Mouse (Mus musculus) neural tube, embryonic 12.5 days (tissue): ENCODE measurements at regions not wholly inside any gene's neighbourhood (a gene's known extent, or its start where the extent isn't known, plus 50 kb on each side); places are given as distances from the start of the nearest gene placed in this dataset.
"Not testable (repeated sequence)": the region's sequence is repeated elsewhere in the genome, so short reads cannot be mapped to it uniquely, and the experiment has no call there.

Experiments used
- ATAC-seq: fragments of 200-750 bp; cut with Nextera tagmentation; 2 replicates; pipeline ENCODE4 v1.8.0; 2017; ENCODE audit warnings: low read depth, mild to moderate bottlenecking, moderate TSS enrichment, moderate library complexity; ENCODE audit not compliant: low FRiP score
- H3K27ac ChIP-seq: fragments of 300-500 bp; sonication (generic); 2 replicates; pipeline ENCODE4 v1.5.1; 2016
- H3K27me3 ChIP-seq: fragments of 300-500 bp; sonication (generic); replicated peaks from 2 replicates; pipeline ENCODE4 v1.6.1; 2016; ENCODE audit warnings: mild to moderate bottlenecking
- H3K36me3 ChIP-seq: fragments of 300-500 bp; sonication (generic); 2 replicates; pipeline ENCODE4 v1.6.1; 2016; ENCODE audit warnings: mild to moderate bottlenecking
- H3K4me1 ChIP-seq: fragments of 300-500 bp; sonication (generic); 2 replicates; pipeline ENCODE4 v1.6.1; 2016
- H3K4me2 ChIP-seq: fragments of 300-500 bp; sonication (generic); replicated peaks from 2 replicates; pipeline ENCODE4 v1.6.1; 2016; ENCODE audit warnings: mild to moderate bottlenecking
- H3K4me3 ChIP-seq: fragments of 300-500 bp; sonication (generic); 2 replicates; pipeline ENCODE4 v1.5.1; 2016
- H3K9ac ChIP-seq: fragments of 300-500 bp; sonication (generic); 2 replicates; pipeline ENCODE4 v1.6.1; 2016; ENCODE audit warnings: mild to moderate bottlenecking
- H3K9me3 ChIP-seq: fragments of 300-500 bp; sonication (generic); 2 replicates; pipeline ENCODE4 v1.6.1; 2016; ENCODE audit warnings: mild to moderate bottlenecking
- WGBS: fragments of 180-500 bp; shearing (Covaris S2); methylation state at CpG from one replicate; pipeline ENCODE4 v1.1.7; 2016; 5-methylcytosine and 5-hydroxymethylcytosine counted together

DNA sequence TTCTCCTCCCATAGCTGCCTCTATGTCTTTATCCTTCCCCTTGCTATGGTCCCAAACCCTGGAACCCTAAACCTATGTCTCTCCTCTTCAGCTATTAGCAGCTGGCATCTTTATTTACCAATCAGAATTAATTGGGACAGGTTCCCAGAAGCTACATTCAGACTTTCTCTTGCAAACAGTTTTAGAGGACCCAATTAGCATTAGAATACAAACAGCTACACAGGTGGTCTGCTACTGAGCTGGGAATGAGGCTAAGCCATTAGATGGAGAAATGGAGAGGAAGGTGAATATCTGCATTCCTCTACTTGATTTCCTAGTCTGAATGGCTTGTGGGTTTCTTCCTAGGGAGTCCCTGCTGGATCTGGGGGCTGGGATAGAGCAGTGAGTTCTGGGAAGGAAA, 611.9 kb downstream of the A830018L16Rik start:
- H3K4me1 ChIP-seq = no peaks in the 10 kb centered on the region
- H3K4me3 ChIP-seq = no peak overlapping the region
- no peaks in the 10 kb centered on the region for H3K36me3 ChIP-seq
- no peak overlapping the region for H3K27ac ChIP-seq
- H3K9ac ChIP-seq = no peak overlapping the region
- H3K27me3 ChIP-seq = no peaks in the 10 kb centered on the region
- H3K9me3 ChIP-seq = no peaks in the 10 kb centered on the region
- no peak overlapping the region for H3K4me2 ChIP-seq
- ATAC-seq = no peak

DNA sequence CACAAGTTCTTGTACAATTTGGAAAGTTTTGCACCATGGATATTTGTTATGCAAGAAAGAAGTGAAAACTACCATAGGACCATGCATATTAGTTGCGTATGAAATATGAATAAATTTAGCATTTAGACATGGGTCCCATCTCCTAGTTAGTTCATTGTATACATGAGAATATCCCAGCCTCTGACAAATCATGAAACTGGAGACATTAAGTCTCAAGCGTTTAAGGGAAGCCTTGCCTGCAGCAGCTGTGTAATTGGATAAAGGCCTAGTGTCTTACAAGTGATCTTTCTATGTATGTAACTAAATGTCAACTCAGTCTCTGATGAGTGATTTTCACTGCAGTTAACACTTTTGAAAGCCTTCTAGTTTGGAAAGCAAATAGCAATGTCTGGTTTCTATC, 613.5 kb downstream of the A830018L16Rik start:
- Histone ChIP-seq H3K27ac (no peak overlapping the region), H3K4me2 (no peak overlapping the region), H3K36me3 (no peaks in the 10 kb centered on the region), H3K27me3 (no peaks in the 10 kb centered on the region), H3K9me3 (no peaks in the 10 kb centered on the region), H3K4me1 (no peaks in the 10 kb centered on the region), H3K4me3 (no peak overlapping the region), H3K9ac (no peak overlapping the region)
- WGBS = 79% methylated on average over 2 of the region's 2 CpGs
- no peak for ATAC-seq

DNA sequence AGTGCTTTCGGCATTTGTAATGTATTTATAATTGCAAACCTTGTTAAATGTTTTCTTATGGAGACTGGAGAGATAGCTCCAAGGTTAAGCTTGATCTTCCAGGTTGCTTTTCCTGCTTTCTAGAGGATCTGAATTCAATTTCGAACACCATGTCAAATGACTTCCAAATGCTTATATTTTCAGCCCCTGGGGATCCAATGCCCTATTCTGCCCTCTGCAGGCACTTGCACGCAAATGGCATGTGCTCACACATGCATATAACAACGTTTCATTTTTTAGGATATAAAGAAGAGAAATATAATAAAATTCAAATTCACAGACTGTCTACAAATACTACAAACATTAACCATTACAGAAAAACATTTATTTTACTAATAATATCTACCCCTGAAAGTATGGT, 614.2 kb downstream of the A830018L16Rik start:
- H3K9ac ChIP-seq = no peak overlapping the region
- no peaks in the 10 kb centered on the region for H3K9me3 ChIP-seq
- H3K4me1 ChIP-seq = no peaks in the 10 kb centered on the region
- no peak overlapping the region for H3K4me2 ChIP-seq
- no peak for ATAC-seq
- 86% methylated on average over 4 of the region's 4 CpGs for WGBS
- H3K4me3 ChIP-seq = no peak overlapping the region
- H3K27ac ChIP-seq = no peak overlapping the region
- H3K27me3 ChIP-seq = no peaks in the 10 kb centered on the region
- no peaks in the 10 kb centered on the region for H3K36me3 ChIP-seq

DNA sequence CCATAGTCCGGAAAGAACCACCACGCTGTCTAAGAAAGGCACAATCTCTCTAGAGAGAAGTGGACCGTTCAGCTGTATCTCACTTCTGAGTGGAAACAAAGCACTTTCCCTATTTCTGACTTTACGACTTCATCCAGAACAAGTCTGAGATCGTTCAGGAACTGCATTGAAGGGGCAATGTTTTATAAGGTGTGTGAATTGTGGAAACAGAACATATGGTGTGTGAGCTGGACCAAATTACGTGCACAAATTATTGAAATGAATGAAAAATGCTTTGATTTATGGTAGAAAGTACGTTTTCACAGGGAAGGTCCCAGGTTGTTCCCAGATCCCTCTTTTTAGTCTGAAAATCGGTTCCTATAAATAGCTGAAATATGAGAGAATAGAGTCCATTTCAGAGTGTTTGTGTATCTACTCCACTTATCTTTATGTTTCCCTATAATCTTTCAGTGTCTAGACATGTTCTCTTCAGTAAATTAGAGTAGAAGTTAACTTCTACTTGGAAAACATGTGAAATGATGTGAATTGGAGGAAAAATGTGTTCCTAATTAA, 638.1 kb downstream of the A830018L16Rik start:
- H3K27ac ChIP-seq = no peak overlapping the region
- H3K9me3 ChIP-seq = no peaks in the 10 kb centered on the region
- H3K4me3 ChIP-seq = no peak overlapping the region
- no peak for ATAC-seq
- no peak overlapping the region for H3K9ac ChIP-seq
- peaks cover 4% of the 10 kb centered on the region for H3K4me1 ChIP-seq
- H3K27me3 ChIP-seq = no peaks in the 10 kb centered on the region
- H3K4me2 ChIP-seq = no peak overlapping the region
- no peaks in the 10 kb centered on the region for H3K36me3 ChIP-seq
- WGBS = 69% methylated on average over 8 of the region's 8 CpGs

DNA sequence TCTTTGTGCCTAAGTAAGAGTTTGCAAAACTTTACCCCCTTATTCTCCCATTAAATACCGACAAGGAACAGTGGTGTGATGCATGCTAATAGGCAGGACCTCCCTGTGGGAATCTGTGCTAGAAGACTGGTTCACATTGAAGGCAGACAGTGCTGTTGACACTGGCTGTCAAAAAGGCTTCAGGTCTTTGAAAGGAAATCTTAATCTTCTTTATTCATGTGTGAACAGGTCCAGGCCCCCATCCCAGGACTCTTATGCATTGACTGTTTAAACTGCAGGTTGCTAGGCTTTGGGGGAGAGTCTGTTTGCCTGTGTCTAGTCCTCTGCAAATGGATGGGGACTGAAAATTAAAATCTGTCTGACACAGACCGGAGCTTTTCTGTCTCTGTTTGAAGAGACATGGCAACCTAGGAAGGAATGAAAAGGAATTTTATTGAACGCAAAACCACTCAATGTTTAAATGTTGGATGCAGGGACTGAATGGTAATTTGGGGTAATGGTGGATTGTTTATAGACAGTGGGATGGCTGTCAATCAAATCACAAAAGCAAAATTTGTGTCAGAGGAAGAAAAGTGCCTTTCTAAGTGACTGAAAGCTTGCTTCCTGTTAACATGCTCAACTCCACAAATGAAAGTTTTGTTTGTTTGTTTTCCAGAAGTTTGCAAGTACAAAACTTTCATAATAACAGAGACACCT, 642.1 kb downstream of the A830018L16Rik start:
- no peaks in the 10 kb centered on the region for H3K27me3 ChIP-seq
- no peaks in the 10 kb centered on the region for H3K9me3 ChIP-seq
- peak; percentile 85; the same call in 1 of the 2 replicates for ATAC-seq
- H3K4me2 ChIP-seq = no peak overlapping the region
- H3K36me3 ChIP-seq = no peaks in the 10 kb centered on the region
- no peak overlapping the region for H3K27ac ChIP-seq
- peaks cover 4% of the 10 kb centered on the region for H3K4me1 ChIP-seq
- 33% methylated on average over 3 of the region's 3 CpGs for WGBS
- H3K9ac ChIP-seq = no peak overlapping the region
- no peak overlapping the region for H3K4me3 ChIP-seq

DNA sequence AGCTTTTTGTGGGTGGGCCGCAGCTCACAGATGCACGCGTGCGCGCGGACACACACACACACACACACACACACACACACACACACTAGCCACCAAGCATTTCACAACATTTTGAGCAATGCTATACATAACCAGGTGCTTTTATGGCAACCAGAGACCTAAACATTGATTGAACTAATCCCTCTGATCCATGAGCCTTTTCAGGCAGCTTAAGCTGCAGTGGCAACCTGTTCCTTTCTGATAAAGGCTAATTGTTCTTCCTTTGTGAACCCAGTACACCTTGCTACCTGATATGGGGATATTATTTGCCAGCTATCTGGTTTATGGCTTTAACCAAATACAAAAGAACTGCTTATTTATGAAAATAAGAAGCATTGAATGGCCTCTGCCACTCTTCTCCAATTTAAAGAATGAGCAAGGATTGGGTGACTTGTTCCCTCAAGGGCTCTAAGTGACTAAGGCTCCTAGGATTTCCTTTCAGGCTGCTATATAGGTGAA, 651.2 kb downstream of the A830018L16Rik start:
- Histone ChIP-seq H3K9ac (no peak overlapping the region), H3K9me3 (no peaks in the 10 kb centered on the region), H3K4me3 (no peak overlapping the region), H3K36me3 (no peaks in the 10 kb centered on the region), H3K4me2 (no peak overlapping the region), H3K27me3 (no peaks in the 10 kb centered on the region), H3K27ac (no peak overlapping the region), H3K4me1 (no peaks in the 10 kb centered on the region)
- 96% methylated on average over 6 of the region's 6 CpGs for WGBS
- no peak for ATAC-seq

DNA sequence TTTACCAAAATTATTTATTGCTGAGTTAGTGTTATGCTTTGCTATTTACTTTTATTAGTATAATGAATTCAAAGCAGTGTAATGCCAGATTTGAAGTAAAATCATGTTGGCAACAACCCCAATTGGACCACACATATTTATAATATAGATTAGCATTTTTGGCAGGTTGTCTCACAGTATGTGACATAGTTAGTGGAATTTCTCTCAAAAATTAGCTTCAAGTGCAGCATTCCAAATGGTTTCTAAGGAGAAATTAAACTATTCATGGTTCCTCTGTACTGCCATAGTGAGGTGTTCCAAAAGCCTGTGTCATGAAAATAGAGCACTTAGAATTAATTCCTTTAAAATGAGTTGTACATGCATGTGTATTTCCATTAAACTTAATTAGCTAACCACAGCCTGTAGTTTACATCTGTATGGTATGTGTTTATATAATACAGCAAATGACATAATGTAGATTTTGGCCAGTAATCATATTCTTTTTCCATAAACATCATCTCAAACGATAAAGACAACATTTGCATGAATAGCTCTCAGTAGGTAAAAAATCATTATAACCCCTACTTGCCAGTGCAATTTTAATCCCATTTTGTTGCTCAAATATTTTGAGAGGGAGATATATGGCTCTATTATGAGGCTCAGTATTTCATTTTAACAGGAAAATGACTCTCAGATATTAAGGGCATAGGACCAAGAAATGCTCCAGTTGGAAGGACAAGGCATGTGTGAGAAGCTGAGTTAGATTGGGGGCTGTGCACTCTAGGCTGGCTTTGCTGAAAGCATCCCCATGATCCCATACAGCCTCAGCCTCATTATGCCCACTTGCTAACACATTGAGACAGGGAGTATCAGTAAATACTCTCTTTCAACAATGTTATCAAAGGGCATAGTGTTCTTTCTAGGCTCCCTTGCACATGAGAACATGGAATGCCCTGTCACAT, 678.9 kb downstream of the A830018L16Rik start:
- H3K27ac ChIP-seq = no peak overlapping the region
- no peak overlapping the region for H3K9ac ChIP-seq
- H3K4me1 ChIP-seq = no peaks in the 10 kb centered on the region
- ATAC-seq = no peak
- no peaks in the 10 kb centered on the region for H3K9me3 ChIP-seq
- no peak overlapping the region for H3K4me3 ChIP-seq
- H3K36me3 ChIP-seq = no peaks in the 10 kb centered on the region
- no peak overlapping the region for H3K4me2 ChIP-seq
- H3K27me3 ChIP-seq = no peaks in the 10 kb centered on the region
- 87% methylated on average over 1 of the region's 1 CpGs for WGBS

DNA sequence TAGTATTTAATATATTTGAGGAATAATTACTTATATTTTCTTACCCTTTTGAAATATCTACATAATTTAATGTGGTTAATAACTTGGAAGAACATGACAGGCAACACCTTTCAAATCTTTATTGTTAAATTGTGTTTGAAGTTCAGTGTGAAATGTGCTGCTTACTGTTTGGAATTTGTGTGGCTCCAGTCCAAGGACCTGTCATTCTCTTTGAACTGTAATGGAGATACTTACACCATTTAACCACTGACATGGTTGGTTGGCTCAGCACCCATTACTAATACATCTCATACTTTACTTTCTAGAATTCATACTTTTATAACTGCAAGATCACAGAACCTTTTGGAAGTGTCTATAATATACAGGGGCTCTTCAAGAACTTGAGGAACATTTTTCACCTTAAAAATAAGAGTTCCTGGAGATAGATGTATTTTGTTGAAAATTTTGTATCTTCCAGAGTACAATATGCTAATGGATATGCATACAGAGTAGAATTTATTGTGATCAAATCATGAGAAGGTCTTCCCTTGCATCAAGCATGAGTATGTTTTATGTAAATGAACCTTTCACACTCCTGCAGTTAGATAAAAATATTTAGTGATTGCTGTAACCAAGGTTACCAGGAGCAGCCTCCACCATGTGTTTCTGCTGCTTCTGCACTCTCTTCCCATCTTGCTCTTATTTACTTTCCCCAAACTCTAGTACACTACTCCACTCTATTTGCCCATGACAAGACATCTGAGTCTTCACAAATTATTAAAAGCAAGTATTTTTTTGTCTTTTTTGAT, 701.3 kb downstream of the A830018L16Rik start:
- no peaks in the 10 kb centered on the region for H3K27me3 ChIP-seq
- ATAC-seq = no peak
- H3K36me3 ChIP-seq = no peaks in the 10 kb centered on the region
- no peak overlapping the region for H3K4me3 ChIP-seq
- no peak overlapping the region for H3K4me2 ChIP-seq
- H3K9ac ChIP-seq = no peak overlapping the region
- H3K9me3 ChIP-seq = no peaks in the 10 kb centered on the region
- no peaks in the 10 kb centered on the region for H3K4me1 ChIP-seq
- no peak overlapping the region for H3K27ac ChIP-seq

DNA sequence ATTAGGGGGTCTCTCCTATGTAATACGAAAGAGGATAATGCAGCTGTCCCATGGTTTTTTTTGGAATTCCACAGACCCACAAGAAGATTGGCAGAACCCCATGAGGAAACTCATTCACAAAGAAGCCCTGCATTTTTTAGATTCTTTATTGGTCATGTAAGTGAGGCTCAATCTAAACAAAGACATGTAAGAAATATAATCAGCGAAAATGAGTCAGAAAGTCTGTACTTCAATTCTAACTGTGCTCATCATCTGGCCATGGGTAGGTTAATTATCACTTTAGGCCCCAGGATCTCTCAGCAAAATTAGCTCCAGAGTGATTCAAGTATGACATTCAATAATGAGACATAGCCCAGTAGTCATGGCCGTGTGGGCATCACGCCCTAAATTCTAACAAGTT, 703.2 kb downstream of the A830018L16Rik start:
- H3K9ac ChIP-seq = no peak overlapping the region
- H3K27ac ChIP-seq = no peak overlapping the region
- H3K9me3 ChIP-seq = no peaks in the 10 kb centered on the region
- no peaks in the 10 kb centered on the region for H3K27me3 ChIP-seq
- WGBS = 91% methylated on average over 4 of the region's 4 CpGs
- no peak overlapping the region for H3K4me2 ChIP-seq
- no peak for ATAC-seq
- H3K4me1 ChIP-seq = no peaks in the 10 kb centered on the region
- no peaks in the 10 kb centered on the region for H3K36me3 ChIP-seq
- H3K4me3 ChIP-seq = no peak overlapping the region

DNA sequence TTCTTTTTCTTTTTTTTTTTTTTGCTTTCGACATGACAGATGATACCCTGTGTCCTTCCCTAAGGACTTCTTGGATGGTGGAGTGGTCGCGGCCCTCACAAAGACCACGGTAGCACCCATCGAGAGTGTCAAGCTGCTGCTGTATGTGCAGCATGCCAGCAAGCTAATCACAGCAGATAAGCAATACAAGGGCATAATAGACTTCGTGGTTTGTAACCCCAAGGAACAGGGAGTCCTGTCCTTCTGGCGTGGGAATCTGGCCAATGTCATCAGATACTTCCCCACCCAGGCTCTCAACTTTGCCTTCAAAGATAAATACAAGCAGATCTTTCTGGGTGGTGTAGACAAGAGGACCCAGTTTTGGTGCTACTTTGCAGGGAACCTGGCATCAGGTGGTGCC, 707.0 kb downstream of the A830018L16Rik start:
- no peak overlapping the region for H3K9ac ChIP-seq
- no peak overlapping the region for H3K27ac ChIP-seq
- H3K4me1 ChIP-seq = no peaks in the 10 kb centered on the region
- H3K36me3 ChIP-seq = no peaks in the 10 kb centered on the region
- ATAC-seq = no peak
- no peak overlapping the region for H3K4me2 ChIP-seq
- no peaks in the 10 kb centered on the region for H3K9me3 ChIP-seq
- WGBS = 89% methylated on average over 7 of the region's 7 CpGs
- no peak overlapping the region for H3K4me3 ChIP-seq
- no peaks in the 10 kb centered on the region for H3K27me3 ChIP-seq

DNA sequence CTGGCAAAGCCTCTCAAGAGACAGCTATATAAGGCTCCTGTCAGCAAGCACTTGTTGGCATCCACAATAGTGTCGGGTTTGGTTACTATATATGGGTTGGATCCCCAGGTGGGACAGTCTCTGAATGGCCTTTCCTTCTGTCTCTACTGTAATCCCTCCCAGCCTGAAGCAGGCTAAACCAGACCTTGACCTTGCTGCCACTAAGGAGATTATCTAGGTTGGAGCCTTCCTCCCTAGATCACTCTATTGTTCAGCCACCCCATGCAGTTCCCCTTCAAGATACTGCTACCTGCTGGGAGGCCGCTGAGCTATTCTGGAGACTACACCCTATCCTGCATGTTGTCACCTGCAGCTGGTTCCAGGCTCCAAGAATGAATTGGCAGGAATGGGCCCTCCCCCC, 712.7 kb downstream of the A830018L16Rik start:
- WGBS = 40% methylated on average over 2 of the region's 2 CpGs
- not testable (repeated sequence) for H3K27me3 ChIP-seq, H3K9me3 ChIP-seq, ATAC-seq, H3K27ac ChIP-seq, H3K4me3 ChIP-seq, H3K4me1 ChIP-seq, H3K36me3 ChIP-seq, H3K9ac ChIP-seq, H3K4me2 ChIP-seq

DNA sequence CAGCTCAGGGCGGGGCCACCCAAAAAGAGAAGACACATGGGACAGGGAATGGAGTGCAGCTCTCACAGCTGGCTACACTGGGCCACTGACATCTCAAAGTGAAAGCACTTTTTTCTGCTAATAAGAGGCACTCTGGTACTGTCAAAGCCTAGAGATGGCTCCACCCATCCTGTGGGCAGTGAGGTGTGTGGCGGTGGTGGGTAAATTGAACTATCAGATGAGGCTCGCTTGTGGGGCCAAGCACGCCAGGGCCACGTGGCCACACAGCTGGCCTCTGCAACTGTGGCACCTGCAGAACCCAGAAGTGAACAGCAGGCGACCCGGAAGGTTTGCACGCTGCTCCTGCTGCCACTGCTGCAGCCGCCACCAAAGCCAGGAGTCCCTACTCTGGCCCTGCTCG, 756.6 kb downstream of the A830018L16Rik start:
- H3K27ac ChIP-seq = no peak overlapping the region
- WGBS = 94% methylated on average over 10 of the region's 10 CpGs
- no peaks in the 10 kb centered on the region for H3K9me3 ChIP-seq
- H3K36me3 ChIP-seq = no peaks in the 10 kb centered on the region
- H3K27me3 ChIP-seq = no peaks in the 10 kb centered on the region
- no peak for ATAC-seq
- H3K4me1 ChIP-seq = no peaks in the 10 kb centered on the region
- H3K9ac ChIP-seq = no peak overlapping the region
- no peak overlapping the region for H3K4me2 ChIP-seq
- H3K4me3 ChIP-seq = no peak overlapping the region
